Mouse (Mus musculus) gastrocnemius, adult 18-20 months (tissue): ENCODE data around the gene Stra8. TPM values are rescaled to one million over a fixed set of nuclear protein-coding genes. Genes with fewer than 3 reads are reported as not detected.

Experiments
- DNase-seq: peaks from one replicate; pipeline ENCODE4 v3.0.0; 2021; ENCODE audit warnings: low spot score
- long read RNA-seq, 2 experiments: library from polyadenylated mRNA; stranded (forward); transcript quantifications; one replicate each; pipeline ENCODE4 v2.0.0; 2021
- total RNA-seq, 2 experiments: library from RNA; stranded (reverse); gene quantifications; 2 replicates each; pipeline ENCODE4 v1.2.3; 2021

The Stra8 gene
- not detected for total RNA-seq
- long read RNA-seq, experiment 1: 0 reads
- long read RNA-seq, experiment 2: 0 reads

GRCm38 (mm10) chr6:34919956-34920355 is at the start of gene Stra8:
Gene Stra8, plus strand, starts transcription at chr6:34920163.
- no peak for DNase-seq

- DNase-seq: no peak
Observed at GRCm38 (mm10) chr6:34870724-34871123, 49.2 kb upstream of the Stra8 start.

- peak; percentile 39 for DNase-seq
Observed at GRCm38 (mm10) chr6:34871929-34872328, 48.0 kb upstream of the Stra8 start.

- no peak for DNase-seq
Observed at GRCm38 (mm10) chr6:34872871-34873270, 47.1 kb upstream of the Stra8 start.

GRCm38 (mm10) chr6:34874101-34874921 is 45.7 kb upstream of the Stra8 start:
- DNase-seq: peak; percentile 73

- DNase-seq: peak; percentile 33
Observed at GRCm38 (mm10) chr6:34875268-34875761, 44.6 kb upstream of the Stra8 start.

GRCm38 (mm10) chr6:34875966-34876834 is 43.8 kb upstream of the Stra8 start:
- no peak for DNase-seq

GRCm38 (mm10) chr6:34876835-34877156 is 43.2 kb upstream of the Stra8 start:
- DNase-seq: no peak

GRCm38 (mm10) chr6:34877509-34878321 is 42.2 kb upstream of the Stra8 start, which contains the start of gene Cyren:
Gene Cyren, minus strand, starts transcription at chr6:34878060.
- peak; percentile 93 for DNase-seq

GRCm38 (mm10) chr6:34879101-34879740 is 40.7 kb upstream of the Stra8 start:
- no peak for DNase-seq

GRCm38 (mm10) chr6:34879911-34880475 is 40.0 kb upstream of the Stra8 start:
- DNase-seq: peak; percentile 34

GRCm38 (mm10) chr6:34884724-34885123 is 35.2 kb upstream of the Stra8 start:
- DNase-seq: no peak

- no peak for DNase-seq
Observed at GRCm38 (mm10) chr6:34887131-34887850, 32.7 kb upstream of the Stra8 start.

- DNase-seq: no peak
Observed at GRCm38 (mm10) chr6:34889185-34889584, 30.8 kb upstream of the Stra8 start.

GRCm38 (mm10) chr6:34895569-34895968 is 24.4 kb upstream of the Stra8 start:
- DNase-seq: no peak

GRCm38 (mm10) chr6:34896168-34896780 is 23.7 kb upstream of the Stra8 start:
- no peak for DNase-seq

- no peak for DNase-seq
Observed at GRCm38 (mm10) chr6:34899127-34899526, 20.8 kb upstream of the Stra8 start.

- no peak for DNase-seq
Observed at GRCm38 (mm10) chr6:34900990-34901389, 19.0 kb upstream of the Stra8 start.

- no peak for DNase-seq
Observed at GRCm38 (mm10) chr6:34901911-34902444, 18.0 kb upstream of the Stra8 start.
